In genomic region chr9:58979034-58979433, GRCm38 (mm10) we compare ENCODE assay signal across 20 mouse cellular contexts. TPM values are rescaled to one million over a fixed set of nuclear protein-coding genes. Genes with fewer than 3 reads are reported as not detected.
DNase-seq lines count a peak whose midpoint lies in the region.
"Had no signal": no experiment of that assay in that cellular context is flagged by ENCODE, and none has a peak within 500 bp of the region (broad histone marks: within the 10 kb centered on the region; RNA-seq: fewer than 3 reads in every experiment).

No protein-coding gene starts in this region.

- H3K9me3 ChIP-seq in forebrain, embryonic 10.5 days: no peaks in the 10 kb centered on the region
- H3K9me3 ChIP-seq: heart, embryonic 13.5 days; limb, embryonic 13.5 days; megakaryocyte, embryonic 14.5 days had no signal

- no peaks in the 10 kb centered on the region for H3K4me1 ChIP-seq in forebrain, embryonic 10.5 days
- H3K4me1 ChIP-seq: heart, embryonic 13.5 days; limb, embryonic 13.5 days; megakaryocyte, embryonic 14.5 days had no signal

- WGBS in forebrain, embryonic 10.5 days: 94% methylated on average over 15 of the region's 15 CpGs

- peaks cover 38% of the 10 kb centered on the region for H3K36me3 ChIP-seq in forebrain, embryonic 10.5 days (replicated peaks)

- no peaks in the 10 kb centered on the region for H3K27me3 ChIP-seq in forebrain, embryonic 10.5 days (ENCODE audit: poor library complexity, severe bottlenecking)
- H3K27me3 ChIP-seq: heart, embryonic 13.5 days; limb, embryonic 13.5 days; megakaryocyte, embryonic 14.5 days had no signal

- H3K27ac ChIP-seq in forebrain, embryonic 10.5 days: no peak overlapping the region
- H3K27ac ChIP-seq: heart, embryonic 13.5 days; limb, embryonic 13.5 days had no signal

- DNase-seq in 3134 (ENCODE audit: extremely low read depth, insufficient read length, low spot score): peak; percentile 81
- peak; percentile 87 for DNase-seq in 3T3-L1 (ENCODE audit: low read depth, low spot score)
- DNase-seq in MN1 (ENCODE audit: low spot score): peak; percentile 53
- peak; percentile 13 for DNase-seq in brain, adult 2 months (ENCODE audit: low read depth, low spot score)
- no peak for DNase-seq in lung, adult 18-20 months
- no peak for DNase-seq in forebrain, embryonic 10.5 days (ENCODE audit: extremely low spot score, low spot score)
- DNase-seq in retina, postnatal 1 day: no peak
- DNase-seq in frontal cortex, postnatal 14 days (ENCODE audit: low spot score in 2 of 2): no peak
- DNase-seq: adrenal gland, postnatal 36 days; cerebellum, adult 11 months; cerebellum, postnatal 14 days; heart, adult 11 months; heart, postnatal 4 days; kidney, adult 18-20 months; kidney, postnatal 10 days; lung, postnatal 14 days; right cerebral cortex, postnatal 14 days had no signal

- no peak overlapping the region for H3K4me3 ChIP-seq in forebrain, embryonic 10.5 days
- H3K4me3 ChIP-seq: heart, embryonic 13.5 days; limb, embryonic 13.5 days; megakaryocyte, embryonic 14.5 days had no signal

RNA-seq across cellular contexts. Expression of gene Neo1, which starts 57.2 kb away (rescaled TPM):
- 26.7 and 28.8 TPM in 2 replicates for polyA plus RNA-seq in forebrain, embryonic 10.5 days (2016; fragmentation: Nextera tagmentation; extraction: Ambion mirVana)

Comparison
In these comparisons a context has a peak if more than half of its experiments do, and no peak if none do; other contexts are left out.
1. DNase-seq: peak in 3134 (single experiment), 3T3-L1 (single experiment), MN1 (single experiment) and brain, adult 2 months (single experiment); none in lung, adult 18-20 months (0 of 2), forebrain, embryonic 10.5 days (single experiment), retina, postnatal 1 day (single experiment) and frontal cortex, postnatal 14 days (0 of 2).